Mouse (Mus musculus) cortical plate, adult 2 months (tissue): ENCODE measurements around the gene Rps6ka1.

Experiments
- CTCF ChIP-seq: fragments of 200-500 bp; IDR thresholded peaks from 2 replicates; pipeline ENCODE4 v1.5.1; 2011; ENCODE audit warnings: mild to moderate bottlenecking, control low read depth, low read length; ENCODE audit not compliant: insufficient read depth; ENCODE audit errors: extremely low read depth
- POLR2A ChIP-seq: fragments of 200-500 bp; IDR thresholded peaks from 2 replicates; pipeline ENCODE4 v1.6.1; 2011; ENCODE audit warnings: mild to moderate bottlenecking, low read length, control low read depth; ENCODE audit not compliant: insufficient read depth; ENCODE audit errors: extremely low read depth

DNA sequence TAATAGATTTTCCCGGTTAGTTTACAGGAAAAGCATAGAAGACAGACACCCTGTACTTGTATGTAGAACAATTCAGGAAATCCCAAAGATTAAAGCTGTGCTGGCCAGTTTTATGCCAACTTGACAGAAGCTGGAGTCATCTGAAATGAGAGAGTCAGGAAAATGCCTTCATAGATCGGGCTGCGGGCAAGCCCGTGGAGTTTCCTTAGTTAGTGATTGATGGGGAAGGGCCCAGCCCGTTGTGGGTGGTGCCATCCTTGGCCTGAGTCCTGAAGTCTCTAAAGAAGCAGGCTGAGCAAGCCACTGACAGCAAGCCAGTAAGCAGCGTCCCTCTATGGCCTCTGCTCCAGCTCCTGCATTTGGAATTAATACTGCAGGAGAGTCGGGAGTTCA, 41.7 kb upstream of the Rps6ka1 start:
- TF ChIP-seq CTCF (no peak), POLR2A (no peak)
